Mouse (Mus musculus) neural tube, embryonic 14.5 days (tissue): Measurements from ENCODE around the gene Dlgap1. TPM values are rescaled to one million over a fixed set of nuclear protein-coding genes. Genes with fewer than 3 reads are reported as not detected.

Source experiments
- ATAC-seq: fragments of 200-750 bp; cut with Nextera tagmentation; 2 replicates; pipeline ENCODE4 v1.8.0; 2017; ENCODE audit warnings: low read depth, mild to moderate bottlenecking, moderate TSS enrichment, moderate library complexity
- H3K27ac ChIP-seq: fragments of 300-500 bp; sonication (generic); 2 replicates; pipeline ENCODE4 v1.5.1; 2014; ENCODE audit warnings: low read depth, mild to moderate bottlenecking, control low read depth, low read length, moderate library complexity, mixed read lengths
- H3K27me3 ChIP-seq: fragments of 300-500 bp; sonication (generic); 2 replicates; pipeline ENCODE4 v1.6.1; 2014; ENCODE audit warnings: low read length; ENCODE audit not compliant: control insufficient read depth, insufficient read depth
- H3K36me3 ChIP-seq: fragments of 300-500 bp; sonication (generic); 2 replicates; pipeline ENCODE4 v1.6.1; 2014; ENCODE audit warnings: low read length, mixed read lengths; ENCODE audit not compliant: control insufficient read depth, insufficient read depth
- H3K4me1 ChIP-seq: fragments of 300-500 bp; sonication (generic); 2 replicates; pipeline ENCODE4 v1.6.1; 2014; ENCODE audit warnings: low read length; ENCODE audit not compliant: control insufficient read depth, insufficient read depth
- H3K4me2 ChIP-seq: fragments of 300-500 bp; sonication (generic); 2 replicates; pipeline ENCODE4 v1.6.1; 2014; ENCODE audit warnings: mild to moderate bottlenecking, low read depth, low read length, control low read depth
- H3K4me3 ChIP-seq: fragments of 300-500 bp; sonication (generic); 2 replicates; pipeline ENCODE4 v1.5.1; 2014; ENCODE audit warnings: low read depth, low read length, control low read depth, mixed read lengths
- H3K9ac ChIP-seq: fragments of 300-500 bp; sonication (generic); replicated peaks from 2 replicates; pipeline ENCODE4 v1.6.1; 2014; ENCODE audit warnings: low read depth, mild to moderate bottlenecking, control low read depth, low read length, mixed read lengths
- H3K9me3 ChIP-seq: fragments of 300-500 bp; sonication (generic); 2 replicates; pipeline ENCODE4 v1.6.1; 2016; ENCODE audit warnings: low read length; ENCODE audit not compliant: control insufficient read depth
- WGBS: fragments of 180-500 bp; shearing (Covaris S2); extraction: QIAGEN DNeasy Blood & Tissue Kit; methylation state at CpG from one replicate; pipeline ENCODE4 v1.1.7; 2014; 5-methylcytosine and 5-hydroxymethylcytosine counted together
- polyA plus RNA-seq: library from polyadenylated mRNA; unstranded; fragments of >200 nt; fragmentation: Nextera tagmentation; extraction: Ambion mirVana; gene quantifications from 2 replicates; pipeline ENCODE4 v1.2.1, GENCODE M21; 2014

The Dlgap1 gene
- polyA plus RNA-seq, 1 experiment from 2014 or later, result 51.0 TPM

GRCm38 (mm10) chr17:70690598-70690997, 721.7 kb downstream of the Dlgap1 start:
- ATAC-seq, result no peak
- H3K27me3 ChIP-seq, result no peaks in the 10 kb centered on the region

GRCm38 (mm10) chr17:70706976-70707818, 738.3 kb downstream of the Dlgap1 start:
- Histone ChIP-seq H3K9me3 (no peaks in the 10 kb centered on the region), H3K36me3 (no peaks in the 10 kb centered on the region), H3K27me3 (no peaks in the 10 kb centered on the region), H3K27ac (no peak overlapping the region), H3K4me1 (no peaks in the 10 kb centered on the region), H3K4me2 (peak overlapping the region; percentile 56), H3K4me3 (no peak overlapping the region), H3K9ac (no peak overlapping the region)
- peak; percentile 77 for ATAC-seq
- WGBS, result 6% methylated on average over 28 of the region's 28 CpGs

More at GRCm38 (mm10) chr17:70690598-70690997, 721.7 kb downstream of the Dlgap1 start:
- Histone ChIP-seq H3K9ac (no peak overlapping the region), H3K4me1 (no peaks in the 10 kb centered on the region), H3K4me2 (no peak overlapping the region), H3K9me3 (no peaks in the 10 kb centered on the region), H3K4me3 (no peak overlapping the region), H3K36me3 (no peaks in the 10 kb centered on the region), H3K27ac (no peak overlapping the region)
- 95% methylated on average over 8 of the region's 8 CpGs for WGBS

- 48% methylated on average over 6 of the region's 6 CpGs for WGBS
- H3K27me3 ChIP-seq, result no peaks in the 10 kb centered on the region
- peak; percentile 28; the same call in 1 of the 2 replicates for ATAC-seq
- no peak overlapping the region for H3K4me3 ChIP-seq
- no peaks in the 10 kb centered on the region for H3K36me3 ChIP-seq
- H3K4me2 ChIP-seq, result peak overlapping the region; percentile 56; the same call in 1 of the 2 replicates
- H3K4me1 ChIP-seq, result no peaks in the 10 kb centered on the region
- no peaks in the 10 kb centered on the region for H3K9me3 ChIP-seq
- no peak overlapping the region for H3K9ac ChIP-seq
- H3K27ac ChIP-seq, result no peak overlapping the region
Observed at GRCm38 (mm10) chr17:70707819-70708140, 738.9 kb downstream of the Dlgap1 start.

GRCm38 (mm10) chr17:70709545-70709944, 740.7 kb downstream of the Dlgap1 start:
- 73% methylated on average over 5 of the region's 5 CpGs for WGBS
- no peak overlapping the region for H3K9ac ChIP-seq
- no peak overlapping the region for H3K4me2 ChIP-seq

GRCm38 (mm10) chr17:70713470-70713869, 744.6 kb downstream of the Dlgap1 start:
- H3K9me3 ChIP-seq, result no peaks in the 10 kb centered on the region
- no peak overlapping the region for H3K4me3 ChIP-seq
- H3K9ac ChIP-seq, result no peak overlapping the region
- H3K4me2 ChIP-seq, result no peak overlapping the region
- no peak for ATAC-seq
- no peaks in the 10 kb centered on the region for H3K27me3 ChIP-seq
- no peaks in the 10 kb centered on the region for H3K36me3 ChIP-seq
- H3K27ac ChIP-seq, result no peak overlapping the region
- no peaks in the 10 kb centered on the region for H3K4me1 ChIP-seq
- WGBS, result 57% methylated on average over 10 of the region's 10 CpGs

More at GRCm38 (mm10) chr17:70709545-70709944, 740.7 kb downstream of the Dlgap1 start:
- Histone ChIP-seq H3K4me1 (no peaks in the 10 kb centered on the region), H3K4me3 (no peak overlapping the region), H3K27me3 (no peaks in the 10 kb centered on the region), H3K9me3 (no peaks in the 10 kb centered on the region), H3K27ac (no peak overlapping the region), H3K36me3 (no peaks in the 10 kb centered on the region)
- no peak for ATAC-seq

GRCm38 (mm10) chr17:70719684-70720324, 750.9 kb downstream of the Dlgap1 start:
- H3K9me3 ChIP-seq, result no peaks in the 10 kb centered on the region
- 90% methylated on average over 11 of the region's 11 CpGs for WGBS

GRCm38 (mm10) chr17:70720766-70721165, 751.9 kb downstream of the Dlgap1 start:
- no peaks in the 10 kb centered on the region for H3K4me1 ChIP-seq
- no peak overlapping the region for H3K4me2 ChIP-seq
- WGBS, result 27% methylated on average over 8 of the region's 8 CpGs
- no peaks in the 10 kb centered on the region for H3K36me3 ChIP-seq
- H3K27ac ChIP-seq, result no peak overlapping the region
- H3K27me3 ChIP-seq, result no peaks in the 10 kb centered on the region
- H3K9me3 ChIP-seq, result no peaks in the 10 kb centered on the region
- no peak overlapping the region for H3K4me3 ChIP-seq
- no peak; the same call in 1 of the 2 replicates for ATAC-seq
- no peak overlapping the region for H3K9ac ChIP-seq

More at GRCm38 (mm10) chr17:70719684-70720324, 750.9 kb downstream of the Dlgap1 start:
- no peak for ATAC-seq
- H3K9ac ChIP-seq, result no peak overlapping the region
- no peaks in the 10 kb centered on the region for H3K27me3 ChIP-seq
- H3K4me3 ChIP-seq, result no peak overlapping the region
- H3K4me1 ChIP-seq, result no peaks in the 10 kb centered on the region
- H3K27ac ChIP-seq, result no peak overlapping the region
- H3K4me2 ChIP-seq, result no peak overlapping the region
- H3K36me3 ChIP-seq, result no peaks in the 10 kb centered on the region

GRCm38 (mm10) chr17:70722146-70722545, 753.3 kb downstream of the Dlgap1 start:
- 81% methylated on average over 3 of the region's 3 CpGs for WGBS
- H3K4me2 ChIP-seq, result no peak overlapping the region
- no peaks in the 10 kb centered on the region for H3K36me3 ChIP-seq
- no peak for ATAC-seq
- H3K9ac ChIP-seq, result no peak overlapping the region
- H3K4me1 ChIP-seq, result no peaks in the 10 kb centered on the region
- H3K27me3 ChIP-seq, result no peaks in the 10 kb centered on the region
- no peaks in the 10 kb centered on the region for H3K9me3 ChIP-seq
- no peak overlapping the region for H3K27ac ChIP-seq
- H3K4me3 ChIP-seq, result no peak overlapping the region

GRCm38 (mm10) chr17:70728719-70729281, 759.9 kb downstream of the Dlgap1 start:
- no peaks in the 10 kb centered on the region for H3K36me3 ChIP-seq
- no peak for ATAC-seq
- H3K27ac ChIP-seq, result no peak overlapping the region
- no peak overlapping the region for H3K4me2 ChIP-seq
- H3K9me3 ChIP-seq, result no peaks in the 10 kb centered on the region
- no peak overlapping the region for H3K9ac ChIP-seq
- no peak overlapping the region for H3K4me3 ChIP-seq
- H3K4me1 ChIP-seq, result no peaks in the 10 kb centered on the region
- WGBS, result 85% methylated on average over 5 of the region's 5 CpGs
- H3K27me3 ChIP-seq, result no peaks in the 10 kb centered on the region
